Mouse (Mus musculus) R1 (cell line): ENCODE measurements around the gene Gm21693.
"Not testable (repeated sequence)": the region's sequence is repeated elsewhere in the genome, so short reads cannot be mapped to it uniquely, and the experiment has no call there.

Experiments used
- DNase-seq: peaks from one replicate; pipeline ENCODE4 v3.0.0-alpha.2; 2018; ENCODE audit warnings: low read depth, low spot score

The Gm21693 gene

DNA sequence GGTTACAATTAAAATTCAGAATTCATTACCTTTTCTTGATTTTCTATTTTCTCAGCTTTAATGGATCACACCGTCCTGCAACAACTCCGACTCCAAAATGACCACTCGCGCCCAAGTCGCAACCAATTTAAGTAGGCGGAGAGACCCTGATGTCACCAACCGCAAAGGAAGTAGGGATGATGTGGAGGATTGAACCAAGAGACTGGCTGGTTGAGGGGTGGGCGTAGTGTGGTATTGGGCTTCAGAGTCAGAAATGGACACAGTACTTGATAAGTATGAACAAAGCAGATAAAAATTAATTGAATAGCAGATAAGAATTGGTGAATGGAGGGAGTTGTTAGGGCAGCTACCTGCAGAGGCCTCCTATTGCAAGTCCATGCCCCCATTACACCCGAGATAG is at the start of gene Gm21693:
TSS of gene Gm21693 (minus strand) at position 101 of the 400 bp plus-strand sequence.
- not testable (repeated sequence) for DNase-seq

DNA sequence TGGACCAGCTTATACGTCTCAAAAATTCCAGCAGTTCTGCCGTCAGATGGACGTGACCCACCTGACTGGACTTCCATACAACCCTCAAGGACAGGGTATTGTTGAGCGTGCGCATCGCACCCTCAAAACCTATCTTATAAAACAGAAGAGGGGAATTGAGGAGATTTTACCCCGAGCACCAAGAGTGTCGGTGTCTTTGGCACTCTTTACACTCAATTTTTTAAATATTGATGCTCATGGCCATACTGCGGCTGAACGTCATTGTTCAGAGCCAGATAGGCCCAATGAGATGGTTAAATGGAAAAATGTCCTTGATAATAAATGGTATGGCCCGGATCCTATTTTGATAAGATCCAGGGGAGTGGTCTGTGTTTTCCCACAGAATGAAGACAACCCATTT is 4.5 kb downstream of the Gm21693 start:
- DNase-seq: not testable (repeated sequence)

DNA sequence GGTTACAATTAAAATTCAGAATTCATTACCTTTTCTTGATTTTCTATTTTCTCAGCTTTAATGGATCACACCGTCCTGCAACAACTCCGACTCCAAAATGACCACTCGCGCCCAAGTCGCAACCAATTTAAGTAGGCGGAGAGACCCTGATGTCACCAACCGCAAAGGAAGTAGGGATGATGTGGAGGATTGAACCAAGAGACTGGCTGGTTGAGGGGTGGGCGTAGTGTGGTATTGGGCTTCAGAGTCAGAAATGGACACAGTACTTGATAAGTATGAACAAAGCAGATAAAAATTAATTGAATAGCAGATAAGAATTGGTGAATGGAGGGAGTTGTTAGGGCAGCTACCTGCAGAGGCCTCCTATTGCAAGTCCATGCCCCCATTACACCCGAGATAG is 38.8 kb downstream of the Gm21693 start, which contains the start of gene Gm21677:
TSS of gene Gm21677 (minus strand) at position 101 of the 400 bp plus-strand sequence.
- DNase-seq: not testable (repeated sequence)
